Mouse (Mus musculus): Measurements from ENCODE around the gene Fam57a.

DNA sequence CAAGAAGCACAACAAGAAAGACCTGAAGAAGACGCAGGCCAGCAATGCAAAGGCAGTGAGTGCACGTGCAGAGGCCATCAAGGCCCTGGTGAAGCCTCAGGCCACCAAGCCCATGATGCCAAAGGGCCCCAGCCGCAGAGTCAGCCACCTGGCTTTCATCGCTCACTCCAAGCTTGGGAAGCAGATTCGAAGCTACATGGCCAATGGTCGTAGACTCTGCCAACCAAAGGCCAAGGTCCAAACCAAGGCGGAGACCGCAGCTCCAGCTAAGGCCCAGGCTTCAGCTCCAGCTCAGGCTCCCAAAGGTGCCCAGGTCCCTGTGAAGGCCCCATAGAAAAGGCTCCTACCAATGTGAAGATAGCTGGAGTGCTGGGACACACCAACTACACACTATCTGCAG lies 35.1 kb upstream of the Fam57a start:
- TF ChIP-seq CTCF (IDR thresholded peaks at IDR 0.05; ENCODE audit: borderline replicate concordance, insufficient read depth, low read length) (no peak), POLR2A (IDR thresholded peaks at IDR 0.05; ENCODE audit: low read depth, low read length) (no peak)
